ENCODE assay signal across 16 mouse cellular contexts in the genomic region with DNA sequence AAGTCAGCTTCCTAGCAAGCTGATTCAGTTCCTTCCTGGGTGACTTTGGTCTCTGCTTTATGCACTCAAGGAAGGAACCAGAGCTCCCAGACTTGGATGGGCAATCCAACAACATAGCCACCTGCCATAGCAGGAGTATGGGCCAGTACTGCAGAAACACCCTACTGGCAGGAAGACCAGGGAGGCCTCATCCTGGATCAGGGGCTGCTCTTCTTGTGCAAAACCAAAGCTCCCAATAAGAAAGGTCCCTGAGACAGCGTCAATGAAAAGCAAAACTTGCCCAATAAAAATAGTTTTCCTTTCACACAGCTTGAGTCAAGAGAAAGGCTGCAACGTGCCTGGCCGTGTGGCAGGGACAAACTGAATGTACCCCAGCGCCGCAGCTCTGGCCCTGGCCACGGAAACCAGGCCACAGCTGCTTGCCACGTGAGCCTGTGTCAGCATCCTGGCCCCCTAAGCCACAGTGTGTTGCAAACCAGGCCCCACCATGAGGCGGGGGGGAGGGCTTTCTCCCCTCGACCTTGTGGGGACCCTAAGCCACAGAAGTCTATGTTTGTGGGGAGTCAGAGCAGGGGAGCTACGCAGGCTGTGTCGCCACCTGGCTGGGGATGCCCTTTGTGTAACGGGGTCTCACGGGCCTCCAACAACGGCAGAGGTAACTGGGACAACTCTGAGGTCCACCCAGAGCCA. TPM values are rescaled to one million over a fixed set of nuclear protein-coding genes. Genes with fewer than 3 reads are reported as not detected.
DNase-seq lines count a peak whose midpoint lies in the region; ATAC-seq and TF ChIP-seq lines count a peak whose summit lies in the region.
"Had no signal": no experiment of that assay in that cellular context is flagged by ENCODE, and none has a peak within 500 bp of the region (broad histone marks: within the 10 kb centered on the region; RNA-seq: fewer than 3 reads in every experiment).

No protein-coding gene starts in this region.

- TF ChIP-seq CTCF in layer of hippocampus, adult 2 months (conservative IDR thresholded peaks at IDR 0.05), result no peak

- H3K9ac ChIP-seq in embryonic facial prominence, embryonic 12.5 days, result no peak overlapping the region
- no peak overlapping the region for H3K9ac ChIP-seq in intestine, embryonic 16.5 days (ENCODE audit: low read depth, low read length)
- H3K9ac ChIP-seq in heart, embryonic 12.5 days, result no peak overlapping the region
- H3K9ac ChIP-seq: heart, embryonic 13.5 days; lung, embryonic 15.5 days had no signal

- no peak for DNase-seq in layer of hippocampus, adult 2 months (ENCODE audit: low spot score in 2 of 2)
- DNase-seq in layer of hippocampus, postnatal 10 days (ENCODE audit: low spot score in 2 of 2), result no peak
- peak; percentile 74 for DNase-seq in induced T-regulatory cell, adult 2 months (ENCODE audit: low read depth)
- peak; percentile 84 for DNase-seq in thymus, postnatal 14 days
- DNase-seq in right cerebral cortex, postnatal 10 days (ENCODE audit: low spot score in 2 of 2), result no peak
- DNase-seq: B cell, adult 2 months; cerebellum, postnatal 14 days; gastrocnemius, postnatal 10 days; layer of hippocampus, adult 9-11 months had no signal

- no peaks in the 10 kb centered on the region for H3K9me3 ChIP-seq in embryonic facial prominence, embryonic 12.5 days
- no peaks in the 10 kb centered on the region for H3K9me3 ChIP-seq in intestine, embryonic 16.5 days (ENCODE audit: control insufficient read depth, low read length)
- 0 out of 2 replicates have a peak, but pooled peaks cover under 1% of the 10 kb centered on the region for H3K9me3 ChIP-seq in heart, embryonic 12.5 days (replicated peaks)
- H3K9me3 ChIP-seq: heart, embryonic 13.5 days; lung, embryonic 15.5 days had no signal

- 48% methylated on average over 14 of the region's 14 CpGs for WGBS in embryonic facial prominence, embryonic 12.5 days
- 84% methylated on average over 14 of the region's 14 CpGs for WGBS in intestine, embryonic 16.5 days
- 80% methylated on average over 14 of the region's 14 CpGs for WGBS in heart, embryonic 12.5 days

- no peak overlapping the region for H3K4me3 ChIP-seq in layer of hippocampus, adult 2 months
- no peak overlapping the region for H3K4me3 ChIP-seq in embryonic facial prominence, embryonic 12.5 days
- H3K4me3 ChIP-seq in intestine, embryonic 16.5 days (ENCODE audit: low read length), result no peak overlapping the region
- no peak overlapping the region for H3K4me3 ChIP-seq in heart, embryonic 12.5 days
- H3K4me3 ChIP-seq: erythroblast, embryonic 14.5 days; heart, embryonic 13.5 days; lung, embryonic 15.5 days had no signal

- H3K27ac ChIP-seq in layer of hippocampus, adult 2 months, result peak overlapping the region; percentile 79
- peak overlapping the region; percentile 81 for H3K27ac ChIP-seq in embryonic facial prominence, embryonic 12.5 days
- H3K27ac ChIP-seq in intestine, embryonic 16.5 days (ENCODE audit: low read length), result no peak overlapping the region
- no peak overlapping the region for H3K27ac ChIP-seq in heart, embryonic 12.5 days (ENCODE audit: poor library complexity, severe bottlenecking)
- H3K27ac ChIP-seq: lung, embryonic 15.5 days had no signal

- H3K4me2 ChIP-seq in embryonic facial prominence, embryonic 12.5 days (replicated peaks), result peak overlapping the region; percentile 9; the same call in 1 of the 2 replicates
- H3K4me2 ChIP-seq in intestine, embryonic 16.5 days (ENCODE audit: low read depth, low read length), result no peak overlapping the region
- H3K4me2 ChIP-seq in heart, embryonic 12.5 days, result no peak overlapping the region
- H3K4me2 ChIP-seq: heart, embryonic 13.5 days; lung, embryonic 15.5 days had no signal

- H3K27me3 ChIP-seq in embryonic facial prominence, embryonic 12.5 days, result no peaks in the 10 kb centered on the region
- no peaks in the 10 kb centered on the region for H3K27me3 ChIP-seq in intestine, embryonic 16.5 days (replicated peaks; ENCODE audit: control insufficient read depth, insufficient read depth, low read length)
- no peaks in the 10 kb centered on the region for H3K27me3 ChIP-seq in heart, embryonic 12.5 days (replicated peaks)
- H3K27me3 ChIP-seq: heart, embryonic 13.5 days; lung, embryonic 15.5 days had no signal

- H3K36me3 ChIP-seq in embryonic facial prominence, embryonic 12.5 days, result no peaks in the 10 kb centered on the region
- no peaks in the 10 kb centered on the region for H3K36me3 ChIP-seq in intestine, embryonic 16.5 days (ENCODE audit: control insufficient read depth, insufficient read depth, low read length)
- H3K36me3 ChIP-seq in heart, embryonic 12.5 days, result no peaks in the 10 kb centered on the region
- H3K36me3 ChIP-seq: heart, embryonic 13.5 days; lung, embryonic 15.5 days had no signal

- ATAC-seq in embryonic facial prominence, embryonic 12.5 days (ENCODE audit: insufficient number of reproducible peaks, insufficient read depth, low FRiP score, low TSS enrichment), result no peak
- ATAC-seq in intestine, embryonic 16.5 days, result no peak
- ATAC-seq in heart, embryonic 12.5 days (ENCODE audit: insufficient number of reproducible peaks, low FRiP score), result no peak
- ATAC-seq: hindbrain, embryonic 16.5 days had no signal

- H3K4me1 ChIP-seq in embryonic facial prominence, embryonic 12.5 days, result peaks cover 85% of the 10 kb centered on the region
- peaks cover 34% of the 10 kb centered on the region for H3K4me1 ChIP-seq in intestine, embryonic 16.5 days (ENCODE audit: control insufficient read depth, insufficient read depth, low read length)
- peaks cover 54% of the 10 kb centered on the region for H3K4me1 ChIP-seq in heart, embryonic 12.5 days (replicated peaks)

RNA-seq across cellular contexts. Expression of gene Bcl11b, which starts 38.9 kb away (rescaled TPM):
- total RNA-seq in layer of hippocampus, adult 2 months (2021), result 100 to 1,000 TPM; 144 to 145 TPM
- 100 to 1,000 TPM; 118 to 127 TPM for total RNA-seq in layer of hippocampus, postnatal 10 days (2021)
- polyA plus RNA-seq in embryonic facial prominence, embryonic 12.5 days (2016; fragmentation: Nextera tagmentation; extraction: Ambion mirVana), result 39.4 and 41.5 TPM in 2 replicates
- polyA plus RNA-seq in intestine, embryonic 16.5 days (2015; fragmentation: Nextera tagmentation; extraction: Ambion mirVana), result 3.4 and 5.5 TPM in 2 replicates
- polyA plus RNA-seq in heart, embryonic 12.5 days (2016; fragmentation: Nextera tagmentation; extraction: Ambion mirVana), result 4.9 and 5.0 TPM in 2 replicates
- polyA plus RNA-seq: erythroblast, embryonic 14.5 days had no signal

Comparison
In these comparisons a context has a peak if more than half of its experiments do, and no peak if none do; other contexts are left out.
1. DNase-seq: peak in induced T-regulatory cell, adult 2 months (single experiment) and thymus, postnatal 14 days (single experiment); none in layer of hippocampus, adult 2 months (0 of 2), layer of hippocampus, postnatal 10 days (0 of 2) and right cerebral cortex, postnatal 10 days (0 of 2).
2. H3K27ac ChIP-seq: peak in layer of hippocampus, adult 2 months (single experiment) and embryonic facial prominence, embryonic 12.5 days (single experiment); none in intestine, embryonic 16.5 days (single experiment) and heart, embryonic 12.5 days (single experiment).